Mouse (Mus musculus) T-helper 2 cell (primary cell): ENCODE measurements around the gene Bhlhe40.

Source experiments
- in situ Hi-C: fragments of 300-600 bp; cut with MboI, MseI; formaldehyde crosslinking; loops from one replicate; pipeline ENCODE4 v1.15.1; 2025; ENCODE audit warnings: high pct_unique_total_duplicates

Gene Bhlhe40

GRCm38 (mm10) chr6:108686930-108687329 is 26.5 kb downstream of the Bhlhe40 start:
- in situ Hi-C loops, result no loop called here

GRCm38 (mm10) chr6:108688344-108688743 is 27.9 kb downstream of the Bhlhe40 start:
- in situ Hi-C loops, result no loop called here

GRCm38 (mm10) chr6:108692986-108693385 is 32.6 kb downstream of the Bhlhe40 start:
- in situ Hi-C loops, result no loop called here

- in situ Hi-C loops, result no loop called here
These were observed 34.7 kb downstream of the Bhlhe40 start for GRCm38 (mm10) chr6:108694965-108695724.

- in situ Hi-C loops, result no loop called here
These were observed 35.7 kb downstream of the Bhlhe40 start for GRCm38 (mm10) chr6:108695844-108696821.

GRCm38 (mm10) chr6:108696822-108697202 is 36.4 kb downstream of the Bhlhe40 start:
- in situ Hi-C loops, result no loop called here

- in situ Hi-C loops, result no loop called here
These were observed 36.9 kb downstream of the Bhlhe40 start for GRCm38 (mm10) chr6:108697345-108697744.

- in situ Hi-C loops, result no loop called here
These were observed 38.0 kb downstream of the Bhlhe40 start for GRCm38 (mm10) chr6:108698343-108698870.

GRCm38 (mm10) chr6:108699679-108700078 is 39.2 kb downstream of the Bhlhe40 start:
- in situ Hi-C loops, result loop anchor here (5.0 kb wide), 1 partner anchor 32 kb away; no protein-coding TSS in a partner anchor

GRCm38 (mm10) chr6:108700638-108701343 is 40.4 kb downstream of the Bhlhe40 start:
- in situ Hi-C loops, result loop anchor here (5.0 kb wide), 1 partner anchor 33 kb away; no protein-coding TSS in a partner anchor

GRCm38 (mm10) chr6:108702648-108703047 is 42.2 kb downstream of the Bhlhe40 start:
- in situ Hi-C loops, result loop anchor here (5.0 kb wide), 1 partner anchor 35 kb away; no protein-coding TSS in a partner anchor

GRCm38 (mm10) chr6:108703085-108703484 is 42.7 kb downstream of the Bhlhe40 start:
- in situ Hi-C loops, result loop anchor here (5.0 kb wide), 1 partner anchor 36 kb away; no protein-coding TSS in a partner anchor

GRCm38 (mm10) chr6:108704316-108705080 is 44.1 kb downstream of the Bhlhe40 start:
- in situ Hi-C loops, result loop anchor here (5.0 kb wide), 1 partner anchor 37 kb away; no protein-coding TSS in a partner anchor

- in situ Hi-C loops, result no loop called here
These were observed 45.5 kb downstream of the Bhlhe40 start for GRCm38 (mm10) chr6:108705957-108706356.

- in situ Hi-C loops, result no loop called here
These were observed 46.7 kb downstream of the Bhlhe40 start for GRCm38 (mm10) chr6:108706994-108707645.

GRCm38 (mm10) chr6:108709131-108709470 is 48.7 kb downstream of the Bhlhe40 start:
- in situ Hi-C loops, result no loop called here

- in situ Hi-C loops, result no loop called here
These were observed 49.2 kb downstream of the Bhlhe40 start for GRCm38 (mm10) chr6:108709471-108710231.

- in situ Hi-C loops, result no loop called here
These were observed 50.2 kb downstream of the Bhlhe40 start for GRCm38 (mm10) chr6:108710667-108711066.
